Mouse (Mus musculus) B cell, adult 67 days (primary cell): ENCODE measurements around the gene Acbd3. TPM values are rescaled to one million over a fixed set of nuclear protein-coding genes. Genes with fewer than 3 reads are reported as not detected.

ENCODE experiments used
- total RNA-seq, 2 experiments: library from RNA; stranded (reverse); gene quantifications; 4 replicates each; pipeline ENCODE4 v1.2.4; 2023

The Acbd3 gene
- total RNA-seq: 10 to 100 TPM; 56.1 to 62.2 TPM

DNA sequence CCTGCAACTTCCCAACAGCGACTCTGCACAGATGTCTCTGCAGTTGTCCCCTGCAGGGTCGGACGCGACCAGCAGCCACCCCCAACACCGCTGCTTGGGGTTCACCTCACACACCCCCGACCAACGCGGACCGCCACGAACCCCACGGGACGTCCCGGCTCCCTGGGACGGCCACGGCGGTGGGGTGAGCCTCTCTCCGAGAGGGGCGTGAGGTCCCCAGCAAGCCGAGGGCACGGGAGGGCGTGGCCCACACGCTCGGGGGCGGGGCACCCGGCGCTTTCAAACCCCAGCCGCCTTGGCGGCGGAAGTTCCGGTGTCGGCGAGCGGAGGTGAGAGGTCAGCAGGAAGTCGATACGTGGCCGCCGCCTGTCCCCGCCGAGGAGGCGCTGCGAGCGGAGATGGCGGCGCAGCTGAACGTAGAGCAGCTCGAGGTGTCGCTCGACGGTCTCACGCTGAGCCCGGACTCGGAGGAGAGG is at the start of gene Acbd3:
Gene Acbd3 (plus strand): TSS at position 340 of the 476 bp plus-strand sequence.

GRCm38 (mm10) chr1:180696626-180697352 is 29.1 kb upstream of the Acbd3 start, which contains the start of gene Mixl1:
Mixl1 (minus strand) TSS chr1:180697034.

Other genes with a start within 250 kb of the Acbd3 start
- 1 to 10 TPM; 2.2 to 5.0 TPM for gene Stum, start 242.5 kb upstream of the Acbd3 start, total RNA-seq
- 100 to 1,000 TPM; 284 to 292 TPM for gene Parp1, start 157.1 kb upstream of the Acbd3 start, total RNA-seq
- gene Lin9, start 84.9 kb upstream of the Acbd3 start, total RNA-seq: 10 to 100 TPM; 11.4 to 16.6 TPM
- not detected for gene Mixl1, start 29.0 kb upstream of the Acbd3 start, total RNA-seq
- gene H3f3a, start 87.9 kb downstream of the Acbd3 start, total RNA-seq: 1,000 to 10,000 TPM; 1,921 to 2,078 TPM
- 10 to 100 TPM; 60.2 to 63.7 TPM for gene Sde2, start 125.1 kb downstream of the Acbd3 start, total RNA-seq
- not detected for gene Lefty2, start 167.1 kb downstream of the Acbd3 start, total RNA-seq
- gene Pycr2, start 178.2 kb downstream of the Acbd3 start, total RNA-seq: 10 to 100 TPM; 19.4 to 20.7 TPM
- not detected for gene Lefty1, start 209.0 kb downstream of the Acbd3 start, total RNA-seq
- 10 to 100 TPM; 25.7 to 30.6 TPM for gene Tmem63a, start 216.3 kb downstream of the Acbd3 start, total RNA-seq